Mouse (Mus musculus): ENCODE measurements around the gene Sde2. TPM values are rescaled to one million over a fixed set of nuclear protein-coding genes. Genes with fewer than 3 reads are reported as not detected.

Gene Sde2
- total RNA-seq, 2 experiments from 2014 or later: 23.9 to 29.9 TPM

DNA sequence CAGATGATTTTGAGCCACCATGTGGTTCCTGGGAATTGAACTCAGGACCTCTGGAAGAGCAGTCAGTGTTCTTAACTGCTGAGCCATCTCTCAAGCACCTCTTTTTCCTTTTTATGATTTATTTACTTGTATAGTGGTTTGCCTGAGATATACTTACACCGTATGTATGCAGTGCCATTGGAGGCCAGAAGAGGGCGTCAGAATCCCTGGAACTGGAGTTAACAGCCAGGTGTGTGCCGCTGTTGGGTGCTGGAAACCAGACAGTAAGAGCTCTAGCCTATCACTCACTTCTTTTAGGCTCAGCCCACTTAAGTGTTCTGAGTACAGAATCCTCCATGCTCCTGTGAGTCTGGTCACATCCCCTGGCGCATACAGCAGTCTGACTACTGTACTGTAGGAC is 26.5 kb downstream of the Sde2 start:
- no peak for ATAC-seq (replicated peaks; ENCODE audit: low FRiP score, poor library complexity, severe bottlenecking)

DNA sequence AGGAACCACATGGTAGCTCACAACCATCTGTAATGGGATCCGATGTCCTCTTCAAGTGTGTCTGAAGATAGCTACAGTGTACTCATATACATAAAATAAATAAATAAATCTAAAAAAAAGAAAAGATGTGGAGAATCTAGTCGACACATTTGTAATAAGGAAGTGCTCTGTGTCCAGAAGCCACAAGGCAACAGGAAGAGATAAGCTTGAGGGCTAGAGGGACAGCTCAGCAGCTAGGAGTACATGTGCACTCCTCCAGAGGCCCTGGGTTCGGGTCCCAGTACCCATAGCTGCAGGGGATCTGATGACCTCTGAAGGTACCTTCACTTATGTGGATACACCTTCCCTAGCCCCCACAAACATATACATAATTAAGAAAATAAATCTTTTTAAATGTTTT is 30.8 kb downstream of the Sde2 start:
- ATAC-seq (replicated peaks; ENCODE audit: low FRiP score, poor library complexity, severe bottlenecking): no peak

DNA sequence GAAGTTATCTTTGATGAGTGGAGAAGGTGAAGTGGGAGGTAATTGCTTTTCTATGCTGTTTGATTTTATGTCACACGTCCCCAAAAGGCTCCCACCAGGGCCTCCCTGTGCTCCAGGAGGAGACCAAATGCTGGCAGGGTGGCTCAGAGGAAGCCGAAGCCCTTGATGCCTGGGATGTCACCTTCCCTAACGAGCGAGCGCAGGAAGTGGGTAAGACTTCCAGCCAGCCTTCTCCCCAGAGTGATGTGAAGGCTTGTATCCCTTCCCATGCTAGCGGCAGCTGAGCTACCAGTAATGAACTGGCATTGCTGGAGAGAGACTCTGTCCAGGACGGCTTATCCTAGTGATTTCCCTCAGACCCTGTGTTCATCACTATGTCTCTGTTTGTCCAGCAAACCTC is 32.8 kb downstream of the Sde2 start:
- ATAC-seq (replicated peaks; ENCODE audit: low FRiP score, poor library complexity, severe bottlenecking): no peak

DNA sequence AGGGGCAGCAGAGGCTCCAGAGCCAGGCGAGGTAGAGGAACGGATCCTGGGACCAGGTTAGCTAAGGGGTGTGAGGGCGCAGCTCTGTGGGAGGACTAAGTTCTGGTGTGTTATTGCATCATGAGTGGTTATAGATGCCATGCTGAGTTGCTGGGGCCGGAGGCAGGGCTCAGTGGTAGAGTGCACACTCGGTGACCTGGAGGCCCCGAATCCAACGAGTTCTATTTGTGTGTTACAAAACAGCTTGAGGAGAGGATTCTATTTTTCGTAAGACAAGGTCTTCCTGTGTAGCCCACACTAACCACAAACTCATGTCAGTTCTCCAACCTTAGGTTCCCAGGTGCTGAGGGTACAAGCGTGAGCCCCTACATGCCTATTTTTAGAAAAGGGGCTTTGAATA is 33.6 kb downstream of the Sde2 start:
- no peak for ATAC-seq (replicated peaks; ENCODE audit: low FRiP score, poor library complexity, severe bottlenecking)

DNA sequence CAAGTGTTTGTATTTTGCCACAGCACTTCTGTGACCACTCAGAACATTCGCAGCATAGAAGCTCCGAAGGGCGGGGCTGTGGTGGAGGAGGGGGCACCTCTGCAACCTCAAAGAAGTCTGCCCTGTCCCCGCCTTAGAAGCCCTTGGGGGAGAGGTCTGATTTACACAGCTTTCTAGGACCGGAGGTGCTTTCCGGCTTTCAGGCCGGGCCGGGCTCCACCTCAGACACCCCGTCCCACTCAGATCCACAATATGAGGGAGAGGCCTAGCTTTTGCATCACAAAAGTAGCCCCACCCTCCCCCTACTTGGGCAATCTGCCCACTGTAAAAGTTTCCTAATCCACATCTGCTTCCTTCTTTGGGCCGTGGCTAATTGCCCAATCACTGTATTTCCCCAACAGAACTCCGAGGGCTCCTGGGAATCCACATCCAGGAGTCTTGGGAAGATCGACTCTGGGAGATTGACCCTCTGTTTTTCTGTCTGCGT is 37.7 kb downstream of the Sde2 start:
- ATAC-seq (replicated peaks; ENCODE audit: low FRiP score, poor library complexity, severe bottlenecking): no peak

DNA sequence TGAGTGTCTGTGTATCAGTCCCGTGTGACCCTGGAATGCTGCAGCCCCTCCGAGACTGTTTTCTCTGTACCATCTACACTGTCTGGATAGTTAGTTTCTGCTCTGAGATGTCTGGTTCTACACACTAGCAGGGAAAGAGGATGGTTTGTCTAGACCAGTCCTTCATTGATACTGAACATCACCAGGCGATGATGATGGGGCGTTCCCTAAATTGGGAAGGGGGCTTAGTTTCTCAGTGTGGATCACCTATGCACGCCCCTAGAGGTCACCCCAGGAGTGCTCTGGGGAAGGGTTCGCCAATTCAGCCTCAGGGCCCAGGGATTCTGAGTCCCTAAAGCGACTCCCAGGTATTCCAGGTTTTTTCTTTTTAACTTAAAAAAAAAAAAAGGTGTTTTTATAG is 38.2 kb downstream of the Sde2 start:
- ATAC-seq (replicated peaks; ENCODE audit: low FRiP score, poor library complexity, severe bottlenecking): no peak

DNA sequence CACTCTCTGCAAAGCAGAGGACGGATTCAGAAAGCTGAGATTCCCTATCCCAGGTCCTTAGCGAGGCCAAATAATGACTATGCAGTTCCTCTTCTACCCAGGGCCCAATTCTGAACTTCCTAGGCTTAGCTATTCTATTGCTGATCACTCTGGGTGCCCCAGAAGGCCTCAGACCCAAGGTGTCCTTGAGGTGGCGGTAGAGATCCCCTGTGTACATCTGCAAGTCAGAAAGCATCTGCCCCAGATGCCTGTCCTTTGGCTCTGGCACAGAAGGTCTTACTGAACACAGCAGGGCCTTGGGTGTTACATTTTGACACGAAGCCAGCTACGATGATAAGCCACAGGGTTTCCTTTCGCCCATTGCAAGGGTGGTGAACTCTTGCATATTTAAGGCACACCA is 38.9 kb downstream of the Sde2 start:
- ATAC-seq (replicated peaks; ENCODE audit: low FRiP score, poor library complexity, severe bottlenecking): 0 out of 2 replicates have a peak, but pooled peaks have one; percentile 25

DNA sequence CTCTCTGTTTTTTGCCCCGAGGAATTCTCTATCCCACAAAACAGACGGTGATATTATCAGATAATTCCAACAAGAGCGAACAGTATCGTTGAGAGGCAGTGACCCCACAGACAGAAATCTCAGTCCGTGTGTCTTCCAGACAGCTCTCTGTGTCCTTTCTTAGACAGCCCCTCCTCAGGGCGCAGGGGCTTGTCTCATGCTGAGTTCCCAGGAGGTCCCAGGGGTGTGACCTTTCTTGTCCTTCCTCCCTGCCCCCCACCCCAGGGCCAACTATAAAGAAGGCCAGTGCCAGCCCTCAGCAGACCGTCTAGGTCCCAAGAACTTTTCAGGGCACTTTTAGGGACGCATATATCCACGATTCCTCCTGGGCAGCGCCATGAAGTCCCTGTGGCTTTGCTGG is 41.9 kb downstream of the Sde2 start, which contains the start of gene Lefty2:
TSS of gene Lefty2 (plus strand) at position 301 of the 400 bp plus-strand sequence.
- ATAC-seq (replicated peaks; ENCODE audit: low FRiP score, poor library complexity, severe bottlenecking): no peak

DNA sequence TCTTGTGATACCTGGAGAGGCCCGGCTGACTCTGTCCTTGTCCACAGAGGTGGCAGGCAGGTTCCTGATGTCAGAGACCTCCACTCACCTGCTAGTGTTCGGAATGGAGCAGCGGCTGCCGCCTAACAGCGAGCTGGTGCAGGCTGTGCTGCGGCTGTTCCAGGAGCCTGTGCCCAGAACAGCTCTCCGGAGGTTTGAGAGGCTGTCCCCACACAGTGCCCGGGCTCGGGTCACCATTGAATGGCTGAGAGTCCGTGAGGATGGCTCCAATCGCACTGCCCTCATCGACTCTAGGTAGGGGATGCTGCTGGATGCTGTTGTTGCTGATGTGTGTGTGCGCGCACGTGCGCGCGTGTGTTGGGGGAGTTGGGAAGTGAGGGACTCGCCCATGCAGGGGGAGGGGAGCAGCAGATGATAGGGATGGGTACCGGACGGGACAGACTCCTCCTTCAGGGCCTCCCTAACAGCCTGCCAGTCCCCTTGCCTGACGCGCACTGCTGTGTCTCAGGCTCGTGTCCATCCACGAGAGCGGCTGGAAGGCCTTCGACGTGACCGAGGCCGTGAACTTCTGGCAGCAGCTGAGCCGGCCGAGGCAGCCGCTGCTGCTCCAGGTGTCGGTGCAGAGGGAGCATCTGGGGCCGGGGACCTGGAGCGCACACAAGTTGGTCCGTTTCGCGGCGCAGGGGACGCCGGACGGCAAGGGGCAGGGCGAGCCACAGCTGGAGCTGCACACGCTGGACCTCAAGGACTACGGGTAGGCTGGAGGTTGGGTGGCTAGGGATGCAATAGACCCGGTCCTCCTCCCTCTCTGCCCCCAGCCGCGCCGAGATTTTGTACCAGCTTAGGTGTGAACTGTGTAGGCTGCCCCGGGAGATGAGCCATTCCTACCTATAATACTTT is 43.4 kb downstream of the Sde2 start:
- ATAC-seq (replicated peaks; ENCODE audit: low FRiP score, poor library complexity, severe bottlenecking): peak; percentile 61

DNA sequence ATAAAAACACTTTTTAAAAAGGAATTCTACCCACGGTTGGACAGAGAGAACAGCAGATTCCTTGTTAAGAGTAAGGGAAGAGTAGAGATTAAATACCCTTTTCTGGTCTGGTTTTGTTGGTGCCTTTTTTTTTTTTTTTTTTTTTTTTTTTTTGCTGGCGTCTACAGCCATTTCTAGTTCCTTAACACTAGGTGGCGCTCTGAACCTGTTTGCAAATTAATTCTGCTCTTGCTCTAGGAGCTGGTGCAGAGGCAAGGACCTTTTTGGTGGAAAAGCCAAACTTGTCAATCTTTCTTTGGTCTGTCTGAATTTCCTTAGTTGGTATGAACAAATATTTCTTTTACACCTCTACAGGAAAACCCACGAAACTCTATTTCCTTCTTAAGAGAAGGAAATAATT is 50.2 kb downstream of the Sde2 start:
- no peak for ATAC-seq (replicated peaks; ENCODE audit: low FRiP score, poor library complexity, severe bottlenecking)

DNA sequence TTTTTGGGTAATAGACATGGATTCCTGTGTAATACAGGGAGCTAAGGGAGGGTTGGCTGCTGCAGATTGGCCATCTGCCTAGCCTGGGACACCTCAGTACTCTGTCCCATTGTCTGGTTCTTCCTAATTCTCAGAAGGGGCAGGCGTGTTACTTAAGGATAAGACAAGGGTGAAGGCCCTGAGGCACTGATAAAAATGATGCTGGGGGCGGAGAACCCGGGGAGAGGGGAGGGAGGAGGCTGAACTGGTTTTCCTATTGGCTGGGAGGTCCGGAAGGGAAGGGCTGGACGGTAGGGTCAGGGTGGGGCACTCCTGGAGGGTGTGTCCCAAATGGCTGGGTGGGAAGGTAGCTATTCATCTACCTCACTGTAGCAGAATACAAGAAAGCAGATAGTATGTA is 52.0 kb downstream of the Sde2 start:
- ATAC-seq (replicated peaks; ENCODE audit: low FRiP score, poor library complexity, severe bottlenecking): peak; percentile 85

DNA sequence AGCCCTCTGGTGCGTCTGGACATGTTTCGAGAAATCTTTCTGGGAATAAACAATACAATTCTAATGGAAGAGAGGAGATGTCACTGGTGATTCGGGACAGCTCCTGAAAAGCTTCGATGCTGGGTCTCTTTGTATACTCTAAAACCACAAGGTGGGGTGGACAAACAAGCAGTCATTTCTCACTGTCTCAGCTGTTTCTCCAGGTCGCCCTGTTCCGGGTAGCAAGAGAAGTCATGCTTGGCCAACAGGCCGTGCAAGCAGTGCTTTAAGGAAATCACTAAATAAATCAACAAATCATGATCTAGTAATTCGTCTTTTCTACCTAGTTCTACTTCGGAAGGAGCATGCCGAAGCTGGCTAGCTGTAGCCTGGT is 52.7 kb downstream of the Sde2 start:
- ATAC-seq (replicated peaks; ENCODE audit: low FRiP score, poor library complexity, severe bottlenecking): peak; percentile 5; the same call in 1 of the 2 replicates

DNA sequence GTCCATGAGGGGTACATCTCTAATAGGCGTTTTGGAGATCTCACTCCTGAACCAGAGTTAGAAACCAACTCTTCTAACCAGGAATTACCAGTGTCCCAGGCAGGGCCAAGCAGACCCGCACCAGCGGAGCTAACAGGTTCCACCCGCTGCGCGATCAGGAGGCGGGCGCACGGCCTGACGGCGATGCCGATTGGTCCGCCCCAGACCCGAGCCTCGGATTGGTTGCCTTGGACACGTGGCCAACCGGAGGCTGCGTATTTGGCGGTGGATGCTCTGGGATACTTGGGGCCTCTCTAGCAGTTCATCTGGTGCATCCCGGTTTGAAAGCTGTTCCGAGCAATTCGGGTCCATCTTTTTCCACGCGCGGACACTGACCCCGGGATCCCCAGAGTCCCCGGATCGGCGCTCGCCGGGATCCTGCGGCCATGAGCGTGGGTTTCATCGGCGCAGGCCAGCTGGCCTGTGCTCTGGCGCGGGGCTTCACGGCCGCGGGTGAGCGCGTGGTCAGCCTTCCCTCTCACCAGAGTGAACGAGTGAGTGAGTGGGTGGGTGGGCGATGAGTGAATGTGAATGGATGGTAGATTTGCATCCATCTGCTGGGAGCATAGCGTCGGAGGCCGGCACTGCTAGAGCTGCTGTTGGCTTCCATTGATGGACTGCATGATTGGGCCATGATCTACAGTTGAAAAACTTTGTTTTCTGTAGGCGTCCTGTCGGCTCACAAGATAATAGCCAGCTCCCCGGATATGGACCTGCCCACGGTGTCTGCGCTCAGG is 53.3 kb downstream of the Sde2 start, which contains the start of gene Pycr2:
TSS of gene Pycr2 (plus strand) at position 255 of the 776 bp plus-strand sequence.
- ATAC-seq (replicated peaks; ENCODE audit: low FRiP score, poor library complexity, severe bottlenecking): peak; percentile 83

DNA sequence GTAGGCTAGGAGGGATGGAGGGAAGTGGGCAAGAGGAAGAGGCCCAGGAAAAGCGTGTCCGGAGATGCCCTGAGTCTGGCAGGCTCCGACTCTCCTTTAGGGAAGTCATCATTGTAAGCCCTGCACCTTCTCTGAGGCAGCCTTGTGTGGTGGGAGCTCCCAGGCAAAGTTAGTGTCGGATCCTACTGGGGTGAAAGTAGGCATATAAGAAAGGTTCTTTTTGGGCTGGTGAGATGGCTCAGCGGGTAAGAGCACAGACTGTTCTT is 53.8 kb downstream of the Sde2 start:
- ATAC-seq (replicated peaks; ENCODE audit: low FRiP score, poor library complexity, severe bottlenecking): no peak

DNA sequence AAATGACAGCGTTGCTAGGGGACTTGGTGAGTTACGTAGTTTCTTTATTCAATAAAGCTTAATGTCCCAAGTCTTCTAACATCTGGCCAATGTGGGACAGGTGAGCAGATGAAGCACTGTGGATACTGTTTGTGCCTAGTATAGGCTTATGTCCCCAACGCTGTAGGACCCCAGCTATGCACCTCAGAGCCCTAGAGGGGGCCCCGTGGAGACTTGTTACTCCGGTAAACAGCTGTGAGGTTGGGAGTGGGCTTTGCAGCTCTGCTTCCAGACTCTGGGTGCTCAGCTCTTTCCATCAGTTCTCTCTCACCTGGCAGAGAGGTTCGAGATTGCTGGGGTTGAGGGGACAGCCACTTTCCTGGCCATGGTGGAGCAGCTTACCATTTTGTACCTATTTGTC is 54.4 kb downstream of the Sde2 start:
- ATAC-seq (replicated peaks; ENCODE audit: low FRiP score, poor library complexity, severe bottlenecking): no peak

DNA sequence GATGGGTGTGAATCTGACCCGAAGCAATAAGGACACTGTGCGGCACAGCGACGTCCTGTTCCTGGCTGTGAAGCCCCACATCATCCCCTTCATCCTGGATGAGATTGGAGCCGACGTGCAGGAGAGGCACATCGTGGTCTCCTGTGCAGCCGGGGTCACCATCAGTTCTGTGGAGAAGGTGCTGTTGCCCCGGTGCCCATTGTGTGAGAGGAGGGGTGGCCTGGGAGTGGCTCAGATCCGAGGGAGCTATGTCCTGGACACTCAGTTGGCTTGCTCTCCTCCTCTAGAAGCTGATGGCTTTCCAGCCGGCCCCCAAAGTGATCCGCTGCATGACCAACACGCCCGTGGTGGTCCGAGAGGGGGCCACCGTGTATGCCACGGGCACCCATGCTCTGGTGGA is 54.9 kb downstream of the Sde2 start:
- no peak for ATAC-seq (replicated peaks; ENCODE audit: low FRiP score, poor library complexity, severe bottlenecking)

DNA sequence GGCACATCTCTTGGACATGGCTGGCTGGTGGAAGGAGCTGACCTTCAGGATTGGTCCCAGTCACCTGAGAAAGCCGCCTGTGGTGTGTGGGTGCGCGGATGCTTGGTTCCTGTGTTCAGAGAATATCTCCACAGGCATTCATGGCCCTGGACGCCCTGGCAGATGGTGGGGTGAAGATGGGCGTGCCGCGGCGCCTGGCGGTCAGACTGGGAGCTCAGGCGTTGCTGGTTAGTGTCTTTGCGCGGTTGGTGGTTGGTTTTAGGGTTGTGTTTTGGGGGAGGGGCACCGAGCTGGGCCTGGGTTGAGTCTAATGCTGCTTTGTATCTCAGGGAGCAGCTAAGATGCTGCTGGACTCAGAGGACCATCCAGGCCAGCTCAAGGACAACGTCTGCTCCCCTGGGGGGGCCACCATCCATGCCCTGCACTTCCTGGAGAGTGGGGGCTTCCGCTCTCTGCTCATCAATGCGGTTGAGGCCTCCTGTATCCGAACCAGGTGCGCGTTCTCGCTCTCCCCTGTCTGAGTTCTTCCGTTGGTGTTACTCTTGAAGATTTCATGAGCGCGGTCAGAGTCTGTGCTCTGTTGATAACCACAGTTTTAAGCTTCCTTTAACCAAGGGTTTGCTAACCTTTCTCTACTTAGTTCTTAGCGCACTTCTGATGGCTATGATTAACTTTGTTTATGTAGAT is 55.7 kb downstream of the Sde2 start:
- ATAC-seq (replicated peaks; ENCODE audit: low FRiP score, poor library complexity, severe bottlenecking): no peak

DNA sequence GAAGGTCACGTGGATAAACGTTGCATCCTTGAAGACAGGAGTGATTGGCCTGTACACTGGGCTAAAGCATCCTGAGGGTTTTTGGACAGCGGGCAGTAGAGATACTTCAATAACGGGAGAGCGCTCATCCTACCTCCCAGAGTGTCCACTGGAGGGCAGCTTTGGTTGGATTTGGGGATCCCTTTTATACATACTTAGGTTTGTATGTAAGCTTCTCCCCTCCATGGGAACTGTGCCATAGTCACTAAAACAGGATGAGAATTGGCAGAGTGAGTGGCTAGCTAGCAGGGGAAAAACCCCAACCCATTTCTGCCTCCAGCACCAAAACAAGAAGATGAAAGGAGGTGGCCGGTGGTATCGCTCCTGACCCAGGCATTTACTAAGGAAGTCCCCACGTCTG is 60.2 kb downstream of the Sde2 start:
- ATAC-seq (replicated peaks; ENCODE audit: low FRiP score, poor library complexity, severe bottlenecking): no peak

DNA sequence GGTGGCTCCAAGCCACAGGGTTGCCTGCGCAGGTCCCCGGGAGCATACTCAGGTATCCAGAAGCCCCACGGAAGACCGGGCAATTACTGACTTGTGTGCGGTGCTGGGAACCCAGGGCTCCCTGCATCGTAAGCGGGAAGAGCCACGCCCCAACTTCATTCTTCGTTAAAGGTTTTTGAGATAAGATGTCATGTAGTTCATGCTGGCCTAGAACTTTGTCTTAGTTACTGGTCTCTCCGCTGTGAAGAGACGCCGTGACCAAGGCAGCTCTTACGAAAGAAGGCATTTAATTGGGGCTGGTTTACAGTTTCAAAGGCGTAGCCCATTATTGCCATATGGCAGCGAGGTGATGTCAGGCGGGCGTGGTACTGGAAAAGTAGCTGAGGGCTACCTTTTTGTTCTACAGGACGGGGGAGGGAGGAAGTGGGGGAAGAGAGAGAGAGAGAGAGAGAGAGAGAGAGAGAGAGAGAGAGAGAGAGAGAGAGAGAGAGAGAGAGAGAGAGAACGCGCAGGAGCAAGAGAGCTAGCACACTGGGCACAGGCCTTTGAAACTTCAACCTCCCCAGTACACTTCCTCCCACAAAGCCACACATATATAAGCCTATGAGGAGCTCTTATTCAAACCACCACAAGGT is 60.8 kb downstream of the Sde2 start:
- peak; percentile 62 for ATAC-seq (replicated peaks; ENCODE audit: low FRiP score, poor library complexity, severe bottlenecking)

DNA sequence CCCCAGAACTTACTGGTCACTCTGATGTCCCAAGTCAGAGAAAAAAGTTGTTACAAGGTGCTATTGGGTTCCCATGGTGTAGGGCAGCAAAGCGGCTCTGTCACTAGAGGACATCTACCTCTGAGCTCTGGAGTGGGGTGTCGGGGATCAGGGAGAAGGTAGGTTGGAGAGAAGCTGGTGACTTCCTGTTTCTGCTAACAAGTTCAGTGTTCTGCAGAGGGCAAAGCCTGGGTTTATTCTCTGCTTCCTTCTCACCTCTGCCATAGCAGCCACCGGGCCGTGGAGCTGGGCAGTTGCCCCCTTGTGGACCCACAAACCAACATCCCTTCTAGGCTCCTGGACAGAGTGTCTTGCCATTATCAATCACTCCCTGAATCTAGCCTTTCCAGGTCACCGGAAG is 61.9 kb downstream of the Sde2 start:
- no peak for ATAC-seq (replicated peaks; ENCODE audit: low FRiP score, poor library complexity, severe bottlenecking)

Measured in erythroid progenitor cell, adult 5-6 weeks (primary cell).